ENCODE assay signal across 8 mouse cellular contexts in genomic region chr12:21543153-21543894, GRCm38 (mm10).
DNase-seq lines count a peak whose midpoint lies in the region; ATAC-seq lines count a peak whose summit lies in the region.
"Not testable (repeated sequence)": the region's sequence is repeated elsewhere in the genome, so short reads cannot be mapped to it uniquely, and the experiment has no call there.

No protein-coding gene starts in this region.

- H3K4me1 ChIP-seq in lung, embryonic 15.5 days = not testable (repeated sequence)

- H3K9me3 ChIP-seq in lung, embryonic 15.5 days = not testable (repeated sequence)

- peak; percentile 90 to 92 for ATAC-seq in hematopoietic stem cell, adult 5-6 weeks (replicated peaks in 1 of 2; ENCODE audit: insufficient read depth in 1 of 2, low FRiP score in 2 of 2, low TSS enrichment in 1 of 2, low read depth in 1 of 2, poor library complexity in 2 of 2, severe bottlenecking in 2 of 2)
- ATAC-seq in lung, embryonic 15.5 days (ENCODE audit: borderline replicate concordance, extremely low read depth, low FRiP score, low TSS enrichment) = peak; percentile 94
- peak; percentile 55 for ATAC-seq in neutrophil, adult 5-6 weeks (ENCODE audit: extremely low read depth, insufficient number of reproducible peaks, low FRiP score, poor library complexity, severe bottlenecking)

- H3K27ac ChIP-seq in lung, embryonic 15.5 days = not testable (repeated sequence)

- peak overlapping the region; percentile 46 for H3K9ac ChIP-seq in lung, embryonic 15.5 days

- 1% methylated on average over 33 of the region's 34 CpGs for WGBS in lung, embryonic 15.5 days

- H3K27me3 ChIP-seq in lung, embryonic 15.5 days = not testable (repeated sequence)

- peak; percentile 43 for DNase-seq in MEL-GATA-1-ER (ENCODE audit: extremely low read depth, low read depth)
- DNase-seq in cerebellum, adult 8-10 months = peak; percentile 71
- DNase-seq in forelimb bud, embryonic 11.5 days (ENCODE audit: low read depth, low spot score) = peak; percentile 63
- peak; percentile 18 for DNase-seq in layer of hippocampus, adult 9-10 months (ENCODE audit: low spot score)
- DNase-seq in testis, postnatal 14 days (ENCODE audit: low spot score) = peak; percentile 64

- H3K36me3 ChIP-seq in lung, embryonic 15.5 days = not testable (repeated sequence)

- H3K4me2 ChIP-seq in lung, embryonic 15.5 days = peak overlapping the region; percentile 75

- peak overlapping the region; percentile 62 for H3K4me3 ChIP-seq in lung, embryonic 15.5 days

Comparison
In these comparisons a context has a peak if more than half of its experiments do, and no peak if none do; other contexts are left out.
1. DNase-seq: peak in every context shown above with its lines; median percentile 71 in cerebellum, adult 8-10 months; 64 in testis, postnatal 14 days; 63 in forelimb bud, embryonic 11.5 days; 43 in MEL-GATA-1-ER; 18 in layer of hippocampus, adult 9-10 months.